Mouse (Mus musculus) A20 (cell line): ENCODE data around the gene Fbxl19.

ENCODE experiments used
- DNase-seq: peaks from one replicate; pipeline ENCODE4 v3.0.0-alpha.2; 2011; ENCODE audit warnings: low read depth, low spot score

Fbxl19 gene

GRCm38 (mm10) chr7:127744366-127745045, at the start of gene Fbxl19:
TSS of gene Fbxl19 (plus strand) at chr7:127744543.
- peak; percentile 86 for DNase-seq

DNA sequence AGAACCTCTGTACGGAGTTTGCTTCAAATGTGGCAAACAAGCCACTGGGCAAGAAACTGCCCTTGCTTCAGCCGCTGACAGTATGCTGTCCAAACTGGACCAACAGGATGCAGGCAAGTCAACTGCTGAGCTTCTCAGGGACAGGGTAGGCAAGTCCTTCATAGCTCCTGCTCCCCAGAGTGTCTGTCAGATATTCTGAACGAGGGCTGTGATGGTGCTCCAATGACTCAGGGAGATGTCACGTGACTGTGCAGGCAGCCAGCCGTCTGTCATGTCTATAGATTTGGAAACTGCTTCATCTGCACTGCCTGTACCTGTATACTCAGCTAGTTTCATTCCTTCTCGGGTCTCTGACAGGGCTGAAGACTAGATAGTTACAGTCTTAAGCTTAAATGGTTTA, 45.4 kb upstream of the Fbxl19 start:
- DNase-seq = no peak

DNA sequence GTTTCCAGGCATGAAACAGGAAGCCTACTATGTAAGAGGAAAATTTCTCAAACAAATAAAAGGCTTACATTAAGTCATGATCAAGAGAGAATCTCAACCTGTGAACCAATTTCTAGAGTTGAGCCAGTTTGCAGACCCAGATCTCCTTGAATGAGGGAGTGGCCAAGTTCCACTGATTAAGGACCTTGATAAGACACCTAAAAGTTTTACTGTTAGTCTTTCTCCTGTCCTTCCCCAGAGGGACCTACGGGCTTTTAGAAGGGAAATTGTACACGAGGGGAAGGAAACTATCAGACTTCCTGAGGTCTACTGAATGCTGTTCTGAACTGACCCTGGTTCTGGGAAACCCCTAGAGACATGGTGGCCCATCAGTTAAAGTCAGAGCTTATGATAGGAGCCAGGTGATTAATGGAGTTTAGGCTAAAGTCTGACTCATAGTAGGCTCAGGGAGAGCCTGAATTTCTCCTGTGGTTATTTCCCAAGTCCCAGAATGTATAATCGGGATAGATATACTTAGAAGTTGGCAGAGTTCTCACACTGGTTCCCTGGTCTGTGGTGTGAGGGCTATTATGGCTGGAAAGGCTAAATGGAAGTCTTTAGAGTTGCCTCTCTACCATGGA, 43.5 kb upstream of the Fbxl19 start:
- DNase-seq = no peak

DNA sequence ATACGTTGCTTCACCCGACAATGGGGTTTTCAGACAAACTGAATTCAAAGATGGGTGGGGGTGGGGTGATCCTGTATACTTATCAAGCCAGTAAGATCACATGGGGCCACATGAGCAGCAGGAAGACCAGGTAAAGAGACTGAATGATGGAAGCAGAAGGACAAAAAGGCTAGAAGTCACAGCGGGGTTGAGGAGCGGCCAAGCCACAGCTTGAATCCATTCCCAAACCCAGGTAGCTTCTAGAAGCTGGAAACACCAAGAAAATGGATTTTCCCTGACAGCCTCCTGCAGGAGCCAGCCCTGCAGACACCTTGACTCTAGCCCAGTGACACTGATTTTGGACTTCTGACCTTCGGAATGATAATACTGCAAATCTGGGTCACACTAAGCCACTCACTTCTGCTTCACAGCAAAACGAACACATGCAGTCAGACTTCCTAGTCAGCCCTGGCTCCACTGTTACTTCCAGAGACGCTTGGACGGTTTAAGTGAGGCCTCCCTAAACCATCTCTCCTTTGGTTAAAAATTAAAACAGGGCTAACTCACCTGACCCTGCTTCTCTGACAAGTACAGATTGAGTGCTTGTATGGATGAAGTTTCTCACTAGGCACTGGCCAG, 40.7 kb upstream of the Fbxl19 start:
- DNase-seq = no peak

- no peak for DNase-seq
Measured at GRCm38 (mm10) chr7:127704598-127704997, 39.7 kb upstream of the Fbxl19 start.

GRCm38 (mm10) chr7:127705706-127706105, 38.6 kb upstream of the Fbxl19 start:
- no peak for DNase-seq

GRCm38 (mm10) chr7:127707045-127707956, 37.0 kb upstream of the Fbxl19 start:
- no peak for DNase-seq

DNA sequence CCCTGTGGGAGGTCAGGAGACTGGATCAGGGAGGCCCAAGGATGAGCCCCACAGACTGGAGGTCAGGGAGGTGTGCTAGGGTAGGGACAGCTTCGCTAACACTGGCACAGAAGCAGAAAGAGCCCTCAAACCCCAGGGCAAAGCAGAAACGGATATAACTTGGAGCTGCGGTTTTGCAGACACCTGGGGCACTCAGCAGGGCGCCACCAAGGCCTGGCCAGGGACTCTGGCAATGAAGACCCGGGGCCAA, 36.5 kb upstream of the Fbxl19 start:
- no peak for DNase-seq

DNA sequence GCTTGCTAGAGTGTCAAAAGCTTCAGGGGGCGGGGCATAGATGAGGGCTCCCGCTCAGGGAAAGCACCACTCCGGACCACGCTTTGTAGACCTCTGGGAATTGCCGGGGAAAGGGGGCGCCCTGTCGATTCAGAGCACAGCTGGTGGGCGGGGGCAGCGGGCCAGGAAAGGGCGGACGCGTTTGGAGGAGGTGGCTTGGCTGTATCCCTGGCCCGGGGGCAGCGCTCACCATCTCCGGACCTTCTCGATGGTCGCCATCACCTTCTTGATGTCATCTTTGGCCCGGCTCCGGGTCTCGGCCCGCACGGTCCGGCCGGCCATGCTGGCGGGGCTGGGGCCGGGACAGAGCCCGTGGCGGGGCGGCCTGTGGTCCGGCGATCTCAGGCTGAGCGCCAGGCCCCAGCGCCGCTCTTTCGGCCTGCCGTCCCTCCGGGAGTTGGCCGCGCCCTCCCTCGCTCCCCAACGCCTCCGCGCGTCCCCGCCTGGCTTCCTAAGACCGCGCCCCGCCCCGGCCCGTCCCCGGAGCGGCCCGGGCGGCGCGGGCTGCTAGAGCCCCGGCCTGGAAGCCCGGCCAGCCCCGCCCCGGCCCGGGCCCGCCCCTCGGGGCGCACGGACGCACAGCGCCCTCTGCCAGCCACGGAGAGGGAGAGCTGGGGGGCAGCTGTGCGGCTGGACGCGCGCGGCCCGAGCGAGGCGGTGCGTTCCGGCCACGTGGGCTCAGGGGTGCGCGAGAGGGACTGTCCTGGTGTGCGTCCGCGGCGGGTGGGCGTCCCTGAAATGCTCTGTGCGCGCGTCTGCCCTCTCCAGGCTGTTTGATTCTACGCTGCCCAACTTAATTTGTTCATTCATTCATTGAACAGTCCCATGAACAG, 35.9 kb upstream of the Fbxl19 start, which contains the start of gene Bcl7c:
Gene Bcl7c (minus strand): TSS at position 727 of the 872 bp plus-strand sequence.
- DNase-seq = peak; percentile 96

DNA sequence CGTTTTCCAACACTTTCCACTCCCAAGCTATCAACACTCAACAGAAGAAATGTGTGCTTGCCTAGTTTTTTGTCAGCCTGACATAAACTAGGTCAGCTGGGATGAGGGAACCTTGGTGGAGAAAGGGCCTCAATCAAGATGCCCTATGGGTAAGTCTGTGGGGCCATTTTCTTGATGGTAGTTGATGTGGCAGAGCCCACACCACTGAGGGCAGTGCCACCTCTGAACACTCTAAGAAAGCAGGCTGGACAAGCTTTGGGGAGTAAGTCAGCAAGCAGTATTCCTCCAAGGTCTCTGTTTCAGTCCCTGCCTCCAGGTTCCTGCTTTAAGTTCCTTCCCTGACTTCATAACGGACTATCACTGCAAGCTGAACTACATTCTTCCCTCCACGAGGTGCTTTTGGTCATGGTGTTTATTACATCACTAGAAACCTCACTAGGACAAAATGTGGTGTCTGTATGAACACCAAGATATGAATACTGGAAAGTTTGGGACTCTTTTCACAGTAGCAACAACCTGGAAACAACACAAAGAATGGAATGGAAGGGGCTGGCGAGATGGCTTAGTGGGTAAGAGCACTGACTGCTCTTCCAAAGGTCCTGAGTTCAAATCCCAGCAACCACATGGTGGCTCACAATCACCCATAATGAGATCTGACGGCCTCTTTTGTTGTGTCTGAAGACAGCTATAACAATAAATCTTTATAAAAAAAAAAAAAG, 34.9 kb upstream of the Fbxl19 start:
- no peak for DNase-seq

- DNase-seq = no peak
Measured at GRCm38 (mm10) chr7:127711031-127711430, 33.3 kb upstream of the Fbxl19 start.

DNA sequence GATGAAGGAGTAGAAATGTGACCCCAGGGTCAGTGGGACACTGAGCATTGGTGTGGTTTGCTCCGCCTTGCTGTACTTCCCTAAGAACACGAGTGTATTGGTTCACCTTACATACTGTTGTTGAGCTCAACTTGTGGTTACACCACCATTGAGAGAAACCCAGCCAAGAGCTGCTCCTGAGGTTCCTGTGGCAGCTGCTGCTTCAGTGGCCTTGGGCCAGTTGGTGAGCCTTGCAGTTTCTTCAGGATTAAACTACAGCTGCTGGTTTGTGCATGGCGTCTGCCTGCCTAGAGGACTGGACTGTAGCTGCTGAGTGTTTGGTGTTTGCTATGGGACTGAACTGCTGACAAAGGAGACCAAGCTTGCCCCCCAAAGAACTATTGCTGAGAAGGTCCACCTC, 32.9 kb upstream of the Fbxl19 start:
- no peak for DNase-seq

DNA sequence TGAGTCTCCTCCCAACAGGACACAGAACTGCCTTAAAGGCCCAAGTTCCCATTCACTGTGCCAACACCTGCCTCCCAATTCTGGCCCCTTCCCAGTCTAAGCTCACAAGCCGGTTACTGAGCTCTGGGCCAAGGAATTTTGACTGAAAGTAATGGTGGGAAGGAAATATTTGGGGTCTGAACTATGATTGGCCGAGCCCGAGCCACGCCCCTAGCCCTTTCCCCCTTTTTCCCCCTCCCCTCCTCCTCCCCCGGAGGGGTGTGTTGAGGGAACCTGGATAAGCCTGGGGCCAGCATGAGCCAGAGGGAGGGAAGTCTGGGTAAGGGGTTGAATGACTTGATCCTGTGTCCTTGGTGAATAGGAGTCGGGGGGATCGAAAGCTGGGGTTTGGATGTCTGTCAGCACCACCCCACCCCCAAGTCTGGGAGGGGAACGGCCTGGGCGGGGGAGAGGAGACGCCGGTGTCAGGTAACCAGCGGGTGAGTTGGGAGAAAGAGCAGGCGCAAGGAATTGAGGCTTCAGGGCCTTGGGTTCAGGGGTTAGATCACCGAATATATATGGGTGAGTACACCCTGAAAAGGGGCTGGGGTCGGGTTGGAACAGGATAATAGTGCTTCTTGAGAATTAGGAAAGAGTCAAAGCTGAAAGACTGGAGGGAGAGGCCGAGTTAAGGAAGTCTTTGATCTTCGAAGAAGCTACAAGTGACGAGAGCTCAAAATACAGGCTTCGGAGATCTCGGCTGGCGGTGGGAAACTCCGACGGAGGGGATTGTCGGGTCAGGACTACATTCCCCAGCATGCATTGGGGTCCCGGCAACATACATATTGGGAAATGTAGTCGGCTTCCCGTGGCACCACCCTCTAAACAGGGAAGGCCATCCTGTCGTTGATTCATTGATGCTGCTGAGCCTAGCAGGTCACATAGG, 31.6 kb upstream of the Fbxl19 start, which contains the start of gene Ctf1:
Gene Ctf1 (plus strand): TSS at position 276 of the 925 bp plus-strand sequence.
- no peak for DNase-seq

GRCm38 (mm10) chr7:127714816-127715215, 29.5 kb upstream of the Fbxl19 start:
- DNase-seq = no peak

GRCm38 (mm10) chr7:127716992-127717391, 27.4 kb upstream of the Fbxl19 start:
- DNase-seq = peak; percentile 41

DNA sequence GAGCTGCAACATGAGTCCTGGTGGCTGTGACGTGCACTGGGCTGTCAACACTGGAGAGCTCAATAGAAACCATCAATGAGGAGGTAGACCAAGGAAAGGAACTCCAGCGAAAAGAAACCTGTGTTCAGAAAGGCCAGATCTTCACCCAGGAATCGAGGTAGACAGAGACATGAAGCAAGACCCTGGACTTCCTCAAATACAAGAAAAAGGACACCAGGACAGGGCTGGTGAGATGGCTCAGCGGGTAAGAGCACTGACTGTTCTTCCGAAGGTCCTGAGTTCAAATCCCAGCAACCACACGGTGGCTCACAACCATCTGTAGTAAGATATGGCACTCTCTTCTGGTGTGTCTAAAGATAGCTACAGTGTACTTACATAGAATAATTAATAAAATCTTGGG, 26.0 kb upstream of the Fbxl19 start:
- DNase-seq = no peak

DNA sequence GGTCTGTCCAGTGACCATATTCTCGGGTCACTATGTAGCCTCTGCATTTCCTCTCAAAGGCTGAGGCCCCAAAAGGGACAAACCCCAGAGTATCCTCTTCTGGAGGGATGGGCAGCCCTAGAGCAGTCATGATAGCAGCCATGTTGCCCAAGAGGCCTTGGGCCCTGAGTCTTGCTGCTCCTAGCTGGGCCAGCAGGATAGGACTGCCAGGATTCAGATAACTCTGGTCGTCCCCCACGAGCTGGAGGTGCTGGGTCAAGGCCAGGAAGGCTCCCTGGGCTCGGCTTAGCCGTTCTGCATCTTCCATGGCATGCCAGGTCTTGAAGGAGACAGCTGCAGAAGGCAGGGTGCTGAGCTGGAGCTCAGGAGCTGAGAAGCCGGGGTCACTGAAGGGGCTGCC, 25.1 kb upstream of the Fbxl19 start:
- DNase-seq = no peak

DNA sequence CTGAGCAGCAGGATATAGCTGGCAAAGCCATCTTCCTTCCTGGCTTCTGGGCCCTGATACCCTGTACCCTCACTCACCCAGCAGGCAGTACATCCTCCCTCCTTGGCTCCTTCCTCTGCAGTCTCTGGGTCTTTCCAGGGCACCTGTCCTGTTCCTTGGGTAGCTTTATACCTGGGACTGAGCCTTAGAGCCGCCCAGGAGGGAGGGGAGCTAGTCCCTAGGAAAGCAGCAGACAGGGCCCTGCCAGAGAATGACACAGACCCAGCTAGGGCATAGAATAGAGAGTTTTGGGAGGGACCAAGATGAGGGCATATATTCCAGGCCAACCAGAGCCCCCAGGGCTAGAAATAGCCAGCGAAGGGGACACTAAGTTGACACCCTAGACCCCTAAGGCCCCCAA, 18.9 kb upstream of the Fbxl19 start:
- DNase-seq = no peak

GRCm38 (mm10) chr7:127725924-127726323, 18.4 kb upstream of the Fbxl19 start:
- no peak for DNase-seq
